Mouse (Mus musculus) CH12F3 (cell line): ENCODE results near the gene Fth1.

Experiments
- in situ Hi-C: fragments of 300-500 bp; cut with MboI; formaldehyde crosslinking; loops from 2 replicates; pipeline ENCODE4 v1.14.3; 2020; ENCODE audit warnings: low sequenced_read_pairs

Gene Fth1

GRCm38 (mm10) chr19:10017637-10018526 is 37.5 kb downstream of the Fth1 start:
- in situ Hi-C loops = loop anchor here (25.0 kb wide), 1 partner anchor 169 kb away; the partner anchor contains the start of gene Fads1

- in situ Hi-C loops = loop anchor here (25.0 kb wide), 1 partner anchor 169 kb away; the partner anchor contains the start of gene Fads1
These were observed 38.1 kb downstream of the Fth1 start for GRCm38 (mm10) chr19:10018527-10018818.

- in situ Hi-C loops = loop anchor here (25.0 kb wide), 1 partner anchor 168 kb away; the partner anchor contains the start of gene Fads1
These were observed 38.9 kb downstream of the Fth1 start for GRCm38 (mm10) chr19:10019214-10019760.

- in situ Hi-C loops = loop anchor here (25.0 kb wide), 1 partner anchor 165 kb away; the partner anchor contains the start of gene Fads1
These were observed 41.6 kb downstream of the Fth1 start for GRCm38 (mm10) chr19:10021981-10022380.

- in situ Hi-C loops = loop anchor here (25.0 kb wide), 1 partner anchor 165 kb away; the partner anchor contains the start of gene Fads1
These were observed 42.3 kb downstream of the Fth1 start for GRCm38 (mm10) chr19:10022414-10023303.

GRCm38 (mm10) chr19:10023304-10023758 is 42.9 kb downstream of the Fth1 start:
- in situ Hi-C loops = loop anchor here (25.0 kb wide), 1 partner anchor 164 kb away; the partner anchor contains the start of gene Fads1

GRCm38 (mm10) chr19:10025169-10025875 is 44.9 kb downstream of the Fth1 start:
- in situ Hi-C loops = no loop called here

GRCm38 (mm10) chr19:10029746-10030145 is 49.3 kb downstream of the Fth1 start:
- in situ Hi-C loops = loop anchor here (5.0 kb wide), 2 partner anchors 32 to 117 kb away; no protein-coding TSS in a partner anchor

GRCm38 (mm10) chr19:10033211-10033973 is 53.0 kb downstream of the Fth1 start:
- in situ Hi-C loops = loop anchor here (5.0 kb wide), 2 partner anchors 36 to 121 kb away; no protein-coding TSS in a partner anchor

GRCm38 (mm10) chr19:10034356-10034755 is 54.0 kb downstream of the Fth1 start:
- in situ Hi-C loops = loop anchor here (5.0 kb wide), 2 partner anchors 37 to 122 kb away; no protein-coding TSS in a partner anchor
